ENCODE assay signal across 9 mouse cellular contexts in genomic region chr1:136050312-136051012, GRCm38 (mm10). TPM values are rescaled to one million over a fixed set of nuclear protein-coding genes. Genes with fewer than 3 reads are reported as not detected.
DNase-seq lines count a peak whose midpoint lies in the region; ATAC-seq and TF ChIP-seq lines count a peak whose summit lies in the region.
"Had no signal": no experiment of that assay in that cellular context is flagged by ENCODE, and none has a peak within 500 bp of the region (broad histone marks: within the 10 kb centered on the region; RNA-seq: fewer than 3 reads in every experiment).

Gene Ascl5, plus strand, starts transcription at chr1:136050804.

- peaks cover 19% of the 10 kb centered on the region for H3K4me1 ChIP-seq in kidney, embryonic 15.5 days
- peaks cover 9% of the 10 kb centered on the region; the same call in 1 of the 2 replicates for H3K4me1 ChIP-seq in intestine, embryonic 14.5 days (replicated peaks; ENCODE audit: control insufficient read depth, insufficient read depth, low read length)
- no peaks in the 10 kb centered on the region for H3K4me1 ChIP-seq in midbrain, postnatal 0 days (ENCODE audit: insufficient read depth, low read length)

- peaks cover 53% of the 10 kb centered on the region for H3K27me3 ChIP-seq in kidney, embryonic 15.5 days
- H3K27me3 ChIP-seq in intestine, embryonic 14.5 days (replicated peaks; ENCODE audit: control insufficient read depth, insufficient read depth, low read length), result peaks cover 39% of the 10 kb centered on the region
- peaks cover 23% of the 10 kb centered on the region for H3K27me3 ChIP-seq in midbrain, postnatal 0 days (ENCODE audit: insufficient read depth, low read length)

- DNase-seq in kidney, adult 9 months, result no peak
- no peak for DNase-seq in intestine, embryonic 14.5 days (ENCODE audit: low spot score)
- no peak for DNase-seq in midbrain, postnatal 0 days (ENCODE audit: low spot score)
- DNase-seq in cerebellum, adult 18-20 months, result no peak
- no peak for DNase-seq in cerebellum, adult 9-10 months
- DNase-seq in kidney, postnatal 10 days, result no peak

- H3K4me3 ChIP-seq in kidney, embryonic 15.5 days (replicated peaks), result peak within 1 kb of the TSS; percentile 31
- peak within 1 kb of the TSS; percentile 20 for H3K4me3 ChIP-seq in intestine, embryonic 14.5 days (ENCODE audit: low read depth, low read length)
- peak within 1 kb of the TSS; percentile 35 for H3K4me3 ChIP-seq in midbrain, postnatal 0 days (ENCODE audit: low read depth, low read length)

- WGBS in kidney, embryonic 15.5 days, result 20% methylated on average over 29 of the region's 29 CpGs
- WGBS in intestine, embryonic 14.5 days, result 28% methylated on average over 29 of the region's 29 CpGs
- WGBS in midbrain, postnatal 0 days, result 21% methylated on average over 29 of the region's 29 CpGs

- ATAC-seq in kidney, embryonic 15.5 days (replicated peaks; ENCODE audit: low FRiP score), result no peak; the same call in 1 of the 2 replicates
- peak; percentile 12; the same call in 1 of the 2 replicates for ATAC-seq in common myeloid progenitor, adult 5-6 weeks (replicated peaks; ENCODE audit: low read depth, poor library complexity, severe bottlenecking)
- no peak for ATAC-seq in intestine, embryonic 14.5 days (replicated peaks; ENCODE audit: low FRiP score, low TSS enrichment, low read depth)
- peak; percentile 28; the same call in 1 of the 2 replicates for ATAC-seq in midbrain, postnatal 0 days (ENCODE audit: low FRiP score)

- no peaks in the 10 kb centered on the region for H3K9me3 ChIP-seq in kidney, embryonic 15.5 days (replicated peaks)
- H3K9me3 ChIP-seq in intestine, embryonic 14.5 days (ENCODE audit: control insufficient read depth, low read length), result no peaks in the 10 kb centered on the region
- no peaks in the 10 kb centered on the region for H3K9me3 ChIP-seq in midbrain, postnatal 0 days (ENCODE audit: low read length)

- H3K9ac ChIP-seq in kidney, embryonic 15.5 days, result no peak within 1 kb of the TSS
- peak within 1 kb of the TSS; percentile 10; the same call in 1 of the 2 replicates for H3K9ac ChIP-seq in intestine, embryonic 14.5 days (ENCODE audit: low read length)
- H3K9ac ChIP-seq in midbrain, postnatal 0 days (replicated peaks; ENCODE audit: low read length, poor library complexity, severe bottlenecking), result peak within 1 kb of the TSS; percentile 50

- H3K27ac ChIP-seq in kidney, embryonic 15.5 days, result no peak within 1 kb of the TSS
- H3K27ac ChIP-seq in intestine, embryonic 14.5 days (ENCODE audit: low read depth), result no peak within 1 kb of the TSS
- H3K27ac ChIP-seq in midbrain, postnatal 0 days (ENCODE audit: low read depth, low read length), result no peak within 1 kb of the TSS

- peak within 1 kb of the TSS; percentile 59 for H3K4me2 ChIP-seq in kidney, embryonic 15.5 days
- H3K4me2 ChIP-seq in intestine, embryonic 14.5 days (ENCODE audit: low read length), result peak within 1 kb of the TSS; percentile 50
- peak within 1 kb of the TSS; percentile 54 for H3K4me2 ChIP-seq in midbrain, postnatal 0 days (ENCODE audit: low read depth, low read length, poor library complexity, severe bottlenecking)

- H3K36me3 ChIP-seq in kidney, embryonic 15.5 days, result no peaks in the 10 kb centered on the region
- no peaks in the 10 kb centered on the region for H3K36me3 ChIP-seq in intestine, embryonic 14.5 days (ENCODE audit: control insufficient read depth, insufficient read depth, low read length)
- H3K36me3 ChIP-seq in midbrain, postnatal 0 days (ENCODE audit: insufficient read depth, low read length), result no peaks in the 10 kb centered on the region

- no peak for TF ChIP-seq CTCF in midbrain, postnatal 0 days (IDR thresholded peaks at IDR 0.05)

RNA-seq across cellular contexts. Expression of gene Ascl5, which starts in this region (rescaled TPM):
- polyA plus RNA-seq in kidney, embryonic 15.5 days (2015; fragmentation: Nextera tagmentation; extraction: Ambion mirVana), result not detected in 2 replicates
- total RNA-seq in common myeloid progenitor, adult 5-6 weeks (2017), result not detected in 2 replicates
- polyA plus RNA-seq in intestine, embryonic 14.5 days (2014; fragmentation: Nextera tagmentation; extraction: Ambion mirVana), result 0.35 TPM in 1 of 2 replicates, not detected in the other
- 3.0 TPM in 1 of 2 replicates, not detected in the other for total RNA-seq in midbrain, postnatal 0 days (2014; rRNA removed)
- 0.30 TPM in 1 of 2 replicates, not detected in the other for polyA plus RNA-seq in midbrain, postnatal 0 days (2015; fragmentation: Nextera tagmentation; extraction: Ambion mirVana)
- total RNA-seq: heart, postnatal 36 days had no signal

Comparison
In these comparisons a context has a peak if more than half of its experiments do, and no peak if none do; other contexts are left out.
1. Peak in ATAC-seq in common myeloid progenitor, adult 5-6 weeks; RNA of the gene not detected or under 1 TPM.